Mouse (Mus musculus) midbrain, postnatal 0 days (tissue): Measurements from ENCODE around the gene Rnf214. TPM values are rescaled to one million over a fixed set of nuclear protein-coding genes. Genes with fewer than 3 reads are reported as not detected.

Experiments used
- ATAC-seq: fragments of 200-750 bp; cut with Nextera tagmentation; 2 replicates; pipeline ENCODE4 v1.8.0; 2017; ENCODE audit warnings: moderate number of reproducible peaks, mild to moderate bottlenecking, moderate TSS enrichment, moderate library complexity; ENCODE audit not compliant: low FRiP score
- DNase-seq: peaks from one replicate; pipeline ENCODE4 v3.0.0-alpha.2; 2015; ENCODE audit warnings: low spot score
- H3K27ac ChIP-seq: fragments of 300-500 bp; sonication (generic); 2 replicates; pipeline ENCODE4 v1.5.1; 2014; ENCODE audit warnings: low read depth, mild to moderate bottlenecking, low read length, mixed read lengths
- H3K27me3 ChIP-seq: fragments of 300-500 bp; sonication (generic); 2 replicates; pipeline ENCODE4 v1.6.1; 2014; ENCODE audit warnings: low read length, control low read depth, mixed read lengths; ENCODE audit not compliant: insufficient read depth
- H3K36me3 ChIP-seq: fragments of 300-500 bp; sonication (generic); 2 replicates; pipeline ENCODE4 v1.6.1; 2014; ENCODE audit warnings: low read length, control low read depth, mixed read lengths; ENCODE audit not compliant: insufficient read depth
- H3K4me1 ChIP-seq: fragments of 300-500 bp; sonication (generic); 2 replicates; pipeline ENCODE4 v1.6.1; 2014; ENCODE audit warnings: mild to moderate bottlenecking, control low read depth, antibody characterized with exemption, low read length, mixed read lengths; ENCODE audit not compliant: insufficient read depth
- H3K4me2 ChIP-seq: fragments of 300-500 bp; sonication (generic); 2 replicates; pipeline ENCODE4 v1.6.1; 2014; ENCODE audit warnings: low read depth, mild to moderate bottlenecking, low read length, mixed read lengths; ENCODE audit not compliant: poor library complexity, severe bottlenecking
- H3K4me3 ChIP-seq: fragments of 300-500 bp; sonication (generic); 2 replicates; pipeline ENCODE4 v1.5.1; 2014; ENCODE audit warnings: low read depth, mild to moderate bottlenecking, low read length, moderate library complexity
- H3K9ac ChIP-seq: fragments of 300-500 bp; sonication (generic); replicated peaks from 2 replicates; pipeline ENCODE4 v1.6.1; 2014; ENCODE audit warnings: mild to moderate bottlenecking, low read length, moderate library complexity, mixed read lengths; ENCODE audit not compliant: poor library complexity, severe bottlenecking
- H3K9me3 ChIP-seq: fragments of 300-500 bp; sonication (generic); 2 replicates; pipeline ENCODE4 v1.6.1; 2016; ENCODE audit warnings: low read length, control low read depth
- CTCF ChIP-seq: IDR thresholded peaks from 2 replicates; pipeline ENCODE4 v1.5.1; 2016; ENCODE audit warnings: antibody characterized with exemption, mild to moderate bottlenecking
- WGBS: fragments of 180-500 bp; shearing (Covaris S2); extraction: QIAGEN DNeasy Blood & Tissue Kit; methylation state at CpG from one replicate; pipeline ENCODE4 v1.1.7; 2014; 5-methylcytosine and 5-hydroxymethylcytosine counted together
- polyA plus RNA-seq: library from polyadenylated mRNA; unstranded; fragments of >200 nt; fragmentation: Nextera tagmentation; extraction: Ambion mirVana; gene quantifications from 2 replicates; pipeline ENCODE4 v1.2.1, GENCODE M21; 2015
- total RNA-seq: library from RNA; depleted of rRNA; stranded (reverse); fragments of >200 nt; gene quantifications from 2 replicates; pipeline ENCODE4 v1.2.3, GENCODE M21; 2014

Rnf214 gene
- total and polyA plus RNA-seq, 2 experiments from 2014 or later: 53.4 to 84.6 TPM

DNA sequence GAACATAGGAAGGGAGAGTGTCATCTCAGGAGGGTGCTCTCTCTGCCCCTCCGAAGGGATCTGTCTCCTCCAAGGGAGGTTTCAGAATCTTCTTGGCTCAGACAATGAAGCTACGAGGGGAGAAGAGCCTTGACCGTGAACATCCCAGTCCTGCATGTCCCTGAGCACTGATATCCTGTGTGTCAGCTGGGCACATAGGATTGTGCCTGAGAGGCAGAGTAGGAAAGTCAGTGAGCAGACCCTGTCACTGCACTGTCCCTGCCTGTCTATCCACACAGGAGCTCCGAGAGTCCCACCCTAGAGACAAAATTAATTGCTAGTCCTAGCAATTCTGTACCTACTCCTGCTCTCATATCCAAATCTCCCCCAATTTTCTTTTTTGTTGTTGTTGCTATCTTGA, 45.3 kb upstream of the Rnf214 start:
- ATAC-seq: no peak
- no peak overlapping the region for H3K27ac ChIP-seq
- H3K4me2 ChIP-seq: no peak overlapping the region
- no peaks in the 10 kb centered on the region for H3K9me3 ChIP-seq
- peaks cover 13% of the 10 kb centered on the region; the same call in 1 of the 2 replicates for H3K4me1 ChIP-seq
- H3K9ac ChIP-seq: no peak overlapping the region
- H3K4me3 ChIP-seq: no peak overlapping the region
- H3K27me3 ChIP-seq: no peaks in the 10 kb centered on the region
- TF ChIP-seq CTCF: no peak
- no peak for DNase-seq
- peaks cover 43% of the 10 kb centered on the region for H3K36me3 ChIP-seq
- 94% methylated on average over 4 of the region's 4 CpGs for WGBS

DNA sequence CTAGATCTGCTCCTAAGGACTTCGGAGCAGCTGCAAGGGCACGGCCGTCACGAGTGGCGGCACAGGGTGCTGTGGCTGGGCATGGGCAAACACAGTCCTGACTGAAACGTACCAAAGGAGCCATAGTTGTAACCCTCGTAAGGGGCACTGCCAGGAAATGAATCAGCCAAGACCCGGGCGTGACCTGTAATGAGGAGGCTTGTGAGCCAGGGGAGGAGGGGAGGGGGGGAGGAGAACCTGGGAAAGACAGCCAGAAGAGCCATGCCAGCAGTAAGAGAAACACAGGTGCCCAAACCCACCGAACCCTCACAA, 40.1 kb upstream of the Rnf214 start:
- H3K4me2 ChIP-seq: no peak overlapping the region
- no peaks in the 10 kb centered on the region for H3K9me3 ChIP-seq
- DNase-seq (no peak), ATAC-seq (no peak)
- no peak overlapping the region for H3K4me3 ChIP-seq
- no peak overlapping the region for H3K27ac ChIP-seq
- 93% methylated on average over 10 of the region's 10 CpGs for WGBS
- H3K36me3 ChIP-seq: peaks cover 86% of the 10 kb centered on the region
- TF ChIP-seq CTCF: no peak
- no peaks in the 10 kb centered on the region for H3K4me1 ChIP-seq
- H3K27me3 ChIP-seq: no peaks in the 10 kb centered on the region
- no peak overlapping the region for H3K9ac ChIP-seq

DNA sequence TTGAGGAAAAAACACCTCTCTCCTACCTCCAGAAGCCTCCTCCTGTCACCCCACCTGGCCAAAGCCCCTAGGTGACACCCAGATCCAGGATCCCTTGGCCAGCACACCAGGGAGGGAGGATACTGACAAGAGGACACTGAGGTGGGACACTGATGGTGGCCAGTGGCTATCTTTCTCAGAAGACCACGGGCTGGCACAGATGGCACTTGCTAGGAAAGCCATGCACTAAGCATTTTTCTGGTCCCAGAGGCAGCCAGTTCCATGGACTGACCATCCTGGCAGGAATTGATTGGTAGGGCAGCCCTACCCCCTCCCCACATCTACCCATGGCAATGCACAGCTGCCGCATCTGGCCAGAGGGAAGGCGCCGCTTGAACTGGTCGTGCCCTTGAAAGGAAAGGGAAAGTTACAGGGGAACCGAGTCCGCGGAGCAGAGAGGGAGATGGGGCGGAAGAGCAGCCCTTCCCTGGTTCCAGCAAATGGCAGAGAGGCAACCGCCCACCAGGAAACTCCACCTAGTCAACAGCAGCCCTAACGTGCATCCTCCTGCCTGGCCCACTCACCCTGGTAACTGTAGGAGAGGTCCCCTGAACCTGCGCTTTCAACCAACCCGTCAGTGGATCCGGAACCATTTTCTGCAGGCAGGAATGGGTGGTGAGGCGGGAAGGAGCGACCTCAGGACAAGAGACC, 39.6 kb upstream of the Rnf214 start:
- Histone ChIP-seq H3K4me2 (no peak overlapping the region), H3K4me1 (no peaks in the 10 kb centered on the region), H3K36me3 (peaks cover 86% of the 10 kb centered on the region), H3K9ac (no peak overlapping the region), H3K27ac (no peak overlapping the region), H3K4me3 (no peak overlapping the region), H3K27me3 (no peaks in the 10 kb centered on the region), H3K9me3 (no peaks in the 10 kb centered on the region)
- TF ChIP-seq CTCF: no peak
- ATAC-seq (no peak), DNase-seq (no peak)
- WGBS: 88% methylated on average over 16 of the region's 16 CpGs

DNA sequence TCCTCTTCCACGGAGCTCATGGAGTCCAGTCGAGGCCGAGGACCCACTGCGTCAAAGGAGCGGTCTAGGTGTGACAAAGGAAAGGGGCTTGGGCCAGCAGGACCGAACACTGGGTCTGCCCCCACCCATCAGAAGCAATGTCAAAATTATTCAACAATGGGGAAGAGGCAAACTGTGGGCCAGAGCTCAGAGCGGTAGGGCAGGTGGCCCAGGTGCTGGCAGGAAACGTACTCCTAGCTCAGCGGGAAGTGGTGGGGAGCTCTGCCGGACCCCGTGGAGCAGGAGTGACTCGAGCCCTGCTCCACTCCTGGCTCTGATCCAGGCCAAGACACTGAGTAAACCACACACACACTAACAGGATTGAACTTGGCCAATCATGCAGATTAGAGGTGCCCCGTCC, 39.0 kb upstream of the Rnf214 start:
- 87% methylated on average over 13 of the region's 13 CpGs for WGBS
- no peak for TF ChIP-seq CTCF
- H3K4me3 ChIP-seq: no peak overlapping the region
- no peaks in the 10 kb centered on the region for H3K4me1 ChIP-seq
- DNase-seq (no peak), ATAC-seq (no peak)
- no peaks in the 10 kb centered on the region for H3K27me3 ChIP-seq
- H3K27ac ChIP-seq: no peak overlapping the region
- H3K4me2 ChIP-seq: no peak overlapping the region
- peaks cover 89% of the 10 kb centered on the region for H3K36me3 ChIP-seq
- H3K9me3 ChIP-seq: no peaks in the 10 kb centered on the region
- no peak overlapping the region for H3K9ac ChIP-seq

DNA sequence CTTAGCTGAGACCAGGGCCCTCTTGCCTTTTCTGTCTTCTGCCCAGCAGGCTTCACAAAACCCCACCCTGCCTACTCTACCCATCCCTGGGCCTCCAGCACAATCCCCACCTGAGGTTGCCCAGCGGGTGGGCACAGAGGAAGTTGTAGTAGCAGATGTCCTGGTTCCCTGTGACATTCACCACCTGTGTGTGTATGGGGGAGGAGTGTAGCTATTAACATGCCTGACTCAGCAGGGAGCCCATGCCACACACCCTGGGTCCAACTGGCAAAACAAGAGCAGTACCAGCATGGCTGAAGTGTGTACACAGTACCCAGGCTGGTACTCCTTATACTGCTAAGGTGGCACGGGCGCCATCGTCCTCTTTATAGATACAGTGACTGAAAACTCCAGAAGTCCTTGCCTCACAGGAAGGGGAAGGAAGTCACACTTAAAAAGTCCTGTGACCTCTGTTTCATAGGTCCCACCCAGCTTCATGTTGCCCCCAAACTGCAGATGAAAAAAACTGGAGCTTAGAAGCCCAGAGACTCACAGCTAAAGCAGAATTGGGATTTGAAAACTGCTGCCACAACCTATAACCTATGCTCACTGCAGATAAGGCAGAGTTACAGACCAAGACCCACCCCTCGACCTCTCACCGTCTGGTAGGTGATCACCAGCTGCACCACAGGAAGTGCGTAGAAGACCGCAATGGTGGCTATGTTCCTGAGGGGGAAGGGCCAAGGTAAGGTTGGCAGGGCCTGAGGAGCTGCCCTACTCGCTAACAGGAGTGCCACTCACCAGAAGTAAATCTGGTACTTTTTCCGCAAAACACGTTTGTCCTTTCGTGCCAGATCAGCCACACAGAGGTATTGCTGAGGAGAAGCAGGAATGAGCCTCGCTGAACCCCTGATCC, 38.0 kb upstream of the Rnf214 start:
- no peak overlapping the region for H3K27ac ChIP-seq
- no peak overlapping the region for H3K4me2 ChIP-seq
- 88% methylated on average over 13 of the region's 13 CpGs for WGBS
- H3K9ac ChIP-seq: no peak overlapping the region
- no peak for TF ChIP-seq CTCF
- no peak overlapping the region for H3K4me3 ChIP-seq
- no peak for DNase-seq
- H3K36me3 ChIP-seq: peaks cover 79% of the 10 kb centered on the region
- no peaks in the 10 kb centered on the region for H3K4me1 ChIP-seq
- no peaks in the 10 kb centered on the region for H3K27me3 ChIP-seq
- no peaks in the 10 kb centered on the region for H3K9me3 ChIP-seq
- ATAC-seq: no peak
